Mouse (Mus musculus): ENCODE measurements around the gene Il27ra. TPM values are rescaled to one million over a fixed set of nuclear protein-coding genes. Genes with fewer than 3 reads are reported as not detected.
"Not testable (repeated sequence)": the region's sequence is repeated elsewhere in the genome, so short reads cannot be mapped to it uniquely, and the experiment has no call there.

Gene Il27ra
- polyA plus RNA-seq, 1 experiment from 2014 or later: 0.12 TPM

GRCm38 (mm10) chr8:84009876-84010275, 32.5 kb downstream of the Il27ra start:
- Histone ChIP-seq H3K4me3 (peak overlapping the region; percentile 58; the same call in 1 of the 2 replicates), H3K27ac (no peak overlapping the region), H3K4me1 (peaks cover 41% of the 10 kb centered on the region), H3K9me3 (no peaks in the 10 kb centered on the region), H3K36me3 (replicated peaks) (no peaks in the 10 kb centered on the region), H3K27me3 (ENCODE audit: poor library complexity, severe bottlenecking) (peaks cover 54% of the 10 kb centered on the region)
- WGBS: 2% methylated on average over 11 of the region's 11 CpGs
- DNase-seq (ENCODE audit: extremely low spot score, low spot score): peak; percentile 86

GRCm38 (mm10) chr8:84008362-84008761, 34.0 kb downstream of the Il27ra start:
- Histone ChIP-seq H3K27ac (no peak overlapping the region), H3K9me3 (no peaks in the 10 kb centered on the region), H3K4me3 (no peak overlapping the region), H3K4me1 (peaks cover 54% of the 10 kb centered on the region), H3K27me3 (ENCODE audit: poor library complexity, severe bottlenecking) (peaks cover 47% of the 10 kb centered on the region), H3K36me3 (replicated peaks) (no peaks in the 10 kb centered on the region)
- no peak for DNase-seq (ENCODE audit: extremely low spot score, low spot score)
- 29% methylated on average over 7 of the region's 7 CpGs for WGBS

DNA sequence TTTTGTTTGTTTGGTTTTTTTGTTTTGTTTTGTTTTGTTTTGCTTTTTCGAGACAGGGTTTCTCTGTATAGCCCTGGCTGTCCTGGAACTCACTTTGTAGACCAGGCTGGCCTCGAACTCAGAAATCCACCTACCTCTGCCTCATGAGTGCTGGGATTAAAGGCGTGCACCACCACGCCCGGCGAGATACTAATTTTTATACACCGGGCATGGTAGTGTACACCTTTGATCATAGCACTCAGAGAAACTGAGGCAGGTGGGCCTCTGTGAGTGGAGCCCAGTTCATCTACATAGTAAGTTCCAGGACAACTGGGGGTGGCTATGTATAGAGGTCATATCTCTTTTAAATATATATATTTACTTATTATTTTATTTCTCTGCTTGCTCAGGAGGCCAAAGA, 36.9 kb downstream of the Il27ra start:
- Histone ChIP-seq H3K4me1 (peaks cover 50% of the 10 kb centered on the region), H3K27me3 (ENCODE audit: poor library complexity, severe bottlenecking) (peaks cover 47% of the 10 kb centered on the region), H3K36me3 (replicated peaks) (peaks cover 26% of the 10 kb centered on the region)
- H3K27ac ChIP-seq; DNase-seq (ENCODE audit: extremely low spot score, low spot score); H3K9me3 ChIP-seq; H3K4me3 ChIP-seq: not testable (repeated sequence)
- 92% methylated on average over 7 of the region's 7 CpGs for WGBS

- WGBS: 1% methylated on average over 30 of the region's 30 CpGs
- H3K4me1 ChIP-seq: peaks cover 48% of the 10 kb centered on the region
- H3K27ac ChIP-seq: peak overlapping the region; percentile 84
- peaks cover 35% of the 10 kb centered on the region for H3K36me3 ChIP-seq (replicated peaks)
- H3K9me3 ChIP-seq: no peaks in the 10 kb centered on the region
- peaks cover 47% of the 10 kb centered on the region for H3K27me3 ChIP-seq (ENCODE audit: poor library complexity, severe bottlenecking)
- H3K4me3 ChIP-seq: peak overlapping the region; percentile 64
- DNase-seq (ENCODE audit: extremely low spot score, low spot score): peak; percentile 89
These were observed 37.7 kb downstream of the Il27ra start for GRCm38 (mm10) chr8:84004533-84005201.

DNA sequence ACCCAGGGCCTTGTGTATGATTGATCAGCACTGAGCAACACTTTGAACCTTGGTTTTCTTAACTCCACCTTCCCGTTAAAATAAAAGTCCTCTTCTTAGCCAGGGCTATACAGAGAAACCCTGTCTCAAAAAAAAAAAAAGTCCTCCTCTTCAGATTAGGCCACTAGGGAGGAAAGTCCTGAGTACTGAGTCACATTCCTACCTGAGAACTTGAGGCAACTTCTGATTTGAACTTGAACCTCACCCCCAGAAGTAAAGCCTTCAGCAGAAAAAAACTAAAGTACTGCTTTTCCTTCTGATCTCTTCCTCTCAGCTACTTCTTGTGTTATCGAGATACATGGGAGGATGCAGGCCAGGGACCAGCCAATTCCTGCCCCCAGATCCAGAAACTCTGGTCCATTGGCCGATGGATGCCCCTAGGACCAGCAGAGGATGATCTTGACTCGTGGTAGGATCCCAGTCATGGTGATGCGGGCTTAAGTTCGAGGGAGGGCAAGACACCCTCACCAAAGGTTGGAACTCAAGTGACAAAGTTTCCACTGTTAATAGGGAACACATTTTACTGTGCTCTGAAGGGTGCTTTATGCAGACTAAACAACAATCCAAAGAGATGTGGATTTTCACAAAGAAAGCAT, 38.7 kb downstream of the Il27ra start:
- H3K27me3 ChIP-seq (ENCODE audit: poor library complexity, severe bottlenecking): peaks cover 54% of the 10 kb centered on the region
- no peak for DNase-seq (ENCODE audit: extremely low spot score, low spot score)
- peaks cover 56% of the 10 kb centered on the region for H3K4me1 ChIP-seq
- H3K4me3 ChIP-seq: peak overlapping the region; percentile 64
- WGBS: 82% methylated on average over 6 of the region's 6 CpGs
- H3K27ac ChIP-seq: no peak overlapping the region
- no peaks in the 10 kb centered on the region for H3K9me3 ChIP-seq
- peaks cover 44% of the 10 kb centered on the region for H3K36me3 ChIP-seq (replicated peaks)

DNA sequence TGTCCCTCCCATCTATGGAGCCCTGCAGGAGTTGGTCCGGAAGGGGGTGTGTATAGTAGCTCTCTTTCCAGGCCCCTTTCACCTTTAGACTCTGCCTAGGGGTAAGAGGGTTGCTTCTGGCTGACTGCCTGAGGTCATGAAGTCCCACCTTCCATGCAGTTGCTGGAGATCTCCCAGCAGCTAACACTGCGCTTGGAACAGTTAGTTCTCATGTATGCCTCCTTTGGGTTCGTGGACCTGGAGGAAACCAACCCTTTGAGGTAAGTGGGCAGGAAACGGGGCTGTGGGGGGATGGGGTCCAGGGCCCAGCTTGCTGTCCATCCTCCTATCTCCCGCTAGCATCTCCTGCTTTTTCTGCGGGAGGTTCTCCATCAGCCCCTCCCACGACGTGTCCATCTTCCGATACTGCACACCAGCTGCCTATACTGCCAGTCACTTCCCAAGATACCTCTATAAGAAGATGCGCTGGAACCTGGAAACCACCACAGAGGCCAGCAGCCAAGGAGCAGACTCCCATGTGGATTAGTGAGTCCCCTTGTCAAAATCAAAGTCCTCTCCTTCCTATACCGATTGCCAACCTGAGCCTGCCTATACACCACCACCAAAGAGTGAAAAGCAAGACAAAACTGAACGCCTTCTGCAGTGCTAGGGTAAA, 39.3 kb downstream of the Il27ra start:
- Histone ChIP-seq H3K27me3 (ENCODE audit: poor library complexity, severe bottlenecking) (peaks cover 54% of the 10 kb centered on the region), H3K9me3 (no peaks in the 10 kb centered on the region), H3K4me1 (peaks cover 61% of the 10 kb centered on the region), H3K36me3 (replicated peaks) (peaks cover 44% of the 10 kb centered on the region), H3K4me3 (no peak overlapping the region; the same call in 1 of the 2 replicates), H3K27ac (no peak overlapping the region)
- 61% methylated on average over 12 of the region's 12 CpGs for WGBS
- DNase-seq (ENCODE audit: extremely low spot score, low spot score): no peak

DNA sequence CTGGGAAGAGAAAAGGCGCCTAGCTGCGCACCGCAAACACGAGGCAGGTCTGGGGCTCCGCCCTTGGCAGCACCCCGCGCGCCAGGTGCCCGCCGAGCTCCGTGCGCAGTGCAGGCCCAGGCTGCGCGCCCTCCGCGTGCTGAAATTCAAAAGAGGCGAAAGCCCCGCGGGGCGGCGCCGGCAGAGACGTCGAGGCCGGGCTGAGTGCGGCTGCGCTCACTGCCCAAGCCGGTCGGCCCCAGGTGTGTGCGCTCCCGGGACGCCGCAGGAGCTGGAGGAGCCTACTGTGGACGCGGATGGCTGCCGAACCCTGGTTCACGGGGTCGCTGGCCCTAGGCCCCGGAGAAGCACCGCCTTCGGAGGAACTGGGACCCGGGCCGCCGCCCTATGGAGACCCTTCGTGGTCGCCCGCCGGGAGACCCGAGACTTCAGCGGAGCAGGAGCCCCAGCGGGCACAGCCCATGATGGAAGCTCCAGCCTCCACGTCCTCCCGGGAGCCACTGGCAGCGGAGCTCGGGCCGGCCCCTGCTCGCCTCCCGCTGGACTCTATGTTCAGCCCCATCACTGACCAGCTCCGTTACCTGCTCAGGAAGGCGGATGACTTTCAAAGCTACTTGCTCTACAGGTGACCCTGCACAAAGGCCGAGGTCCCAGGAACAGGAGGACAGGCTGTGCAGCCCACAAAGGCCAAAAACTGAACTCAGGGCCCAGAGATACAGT, 40.9 kb downstream of the Il27ra start, which contains the start of gene 1700067K01Rik:
1700067K01Rik (plus strand) TSS at position 222 of the 720 bp plus-strand sequence.
- H3K4me3 ChIP-seq: peak within 1 kb of the TSS; percentile 39
- no peak for DNase-seq (ENCODE audit: extremely low spot score, low spot score)
- peaks cover 54% of the 10 kb centered on the region for H3K27me3 ChIP-seq (ENCODE audit: poor library complexity, severe bottlenecking)
- H3K36me3 ChIP-seq (replicated peaks): peaks cover 44% of the 10 kb centered on the region
- peaks cover 65% of the 10 kb centered on the region for H3K4me1 ChIP-seq
- 15% methylated on average over 61 of the region's 61 CpGs for WGBS
- H3K9me3 ChIP-seq: no peaks in the 10 kb centered on the region
- H3K27ac ChIP-seq: no peak within 1 kb of the TSS; the same call in 1 of the 2 replicates

DNA sequence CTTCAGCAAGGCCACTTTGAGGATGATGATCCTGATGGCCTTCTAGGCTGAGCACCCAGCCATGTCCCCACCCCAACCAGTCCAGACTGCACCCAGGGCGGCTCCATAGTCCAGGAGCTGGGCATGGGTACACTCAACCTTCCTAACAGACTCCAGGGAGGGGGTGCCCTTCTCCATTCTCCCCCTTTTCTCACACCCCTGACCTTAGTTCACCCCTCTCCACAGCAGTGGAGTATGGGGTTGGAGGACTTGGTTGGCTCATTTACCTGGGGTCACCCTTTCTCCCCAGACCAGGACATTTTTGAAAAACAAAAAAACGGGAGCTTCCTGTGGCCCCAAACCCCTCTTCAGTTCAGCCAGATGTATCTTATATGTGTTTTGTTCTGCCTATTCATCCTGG, 42.6 kb downstream of the Il27ra start:
- H3K27me3 ChIP-seq (ENCODE audit: poor library complexity, severe bottlenecking): peaks cover 58% of the 10 kb centered on the region
- no peak for DNase-seq (ENCODE audit: extremely low spot score, low spot score)
- peaks cover 67% of the 10 kb centered on the region for H3K4me1 ChIP-seq
- peak overlapping the region; percentile 85; the same call in 1 of the 2 replicates for H3K4me3 ChIP-seq
- no peak overlapping the region for H3K27ac ChIP-seq
- H3K36me3 ChIP-seq (replicated peaks): peaks cover 50% of the 10 kb centered on the region
- H3K9me3 ChIP-seq: no peaks in the 10 kb centered on the region
- 92% methylated on average over 2 of the region's 2 CpGs for WGBS

- Histone ChIP-seq H3K27me3 (ENCODE audit: poor library complexity, severe bottlenecking) (peaks cover 58% of the 10 kb centered on the region), H3K27ac (peak overlapping the region; percentile 88; the same call in 1 of the 2 replicates), H3K36me3 (replicated peaks) (peaks cover 56% of the 10 kb centered on the region), H3K4me1 (peaks cover 62% of the 10 kb centered on the region), H3K4me3 (peak overlapping the region; percentile 85), H3K9me3 (no peaks in the 10 kb centered on the region)
- 70% methylated on average over 16 of the region's 16 CpGs for WGBS
- no peak for DNase-seq (ENCODE audit: extremely low spot score, low spot score)
These were observed 43.2 kb downstream of the Il27ra start for GRCm38 (mm10) chr8:83999057-83999705.

DNA sequence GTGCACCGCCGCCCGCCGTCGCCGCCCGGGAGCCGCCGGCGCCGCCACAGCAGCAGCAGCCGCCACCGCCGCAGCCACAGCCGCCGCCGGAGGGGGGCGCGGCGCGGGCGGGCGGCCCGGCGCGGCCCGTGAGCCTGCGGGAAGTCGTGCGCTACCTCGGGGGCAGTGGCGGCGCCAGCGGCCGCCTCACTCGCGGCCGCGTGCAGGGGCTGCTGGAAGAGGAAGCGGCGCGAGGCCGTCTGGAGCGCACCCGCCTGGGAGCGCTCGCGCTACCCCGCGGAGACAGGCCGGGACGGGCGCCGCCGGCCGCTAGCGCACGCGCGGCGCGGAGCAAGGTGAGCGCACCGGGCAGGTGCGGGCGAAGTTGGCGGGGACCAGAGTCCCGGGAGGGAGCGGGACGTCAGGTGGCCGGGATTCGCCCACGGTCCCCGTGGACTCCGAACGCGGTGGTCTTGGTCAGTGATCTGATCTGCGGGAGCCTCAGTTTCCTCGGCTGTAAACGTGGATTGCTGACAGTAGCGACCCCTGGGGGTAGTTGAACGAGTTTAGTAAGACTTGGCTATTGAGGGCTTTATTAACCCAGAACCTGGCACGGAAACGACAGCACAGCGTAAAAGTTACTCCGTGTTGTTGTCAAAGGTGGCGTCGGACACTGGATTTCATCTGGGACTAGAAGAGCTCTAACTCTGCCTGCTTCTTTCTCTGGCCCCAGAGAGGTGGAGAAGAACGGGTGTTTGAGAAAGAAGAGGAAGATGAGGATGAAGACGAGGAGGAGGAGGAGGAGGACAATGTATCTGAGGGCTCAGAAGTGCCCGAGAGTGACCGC, 43.9 kb downstream of the Il27ra start:
- Histone ChIP-seq H3K27ac (peak overlapping the region; percentile 88), H3K36me3 (replicated peaks) (peaks cover 63% of the 10 kb centered on the region), H3K4me1 (peaks cover 55% of the 10 kb centered on the region), H3K4me3 (peak overlapping the region; percentile 85), H3K27me3 (ENCODE audit: poor library complexity, severe bottlenecking) (peaks cover 51% of the 10 kb centered on the region), H3K9me3 (no peaks in the 10 kb centered on the region)
- WGBS: 6% methylated on average over 89 of the region's 92 CpGs
- DNase-seq (ENCODE audit: extremely low spot score, low spot score): peak; percentile 68

- 5% methylated on average over 81 of the region's 112 CpGs for WGBS
- Histone ChIP-seq H3K27ac (peak within 1 kb of the TSS; percentile 96), H3K9me3 (no peaks in the 10 kb centered on the region), H3K27me3 (ENCODE audit: poor library complexity, severe bottlenecking) (peaks cover 43% of the 10 kb centered on the region), H3K36me3 (replicated peaks) (peaks cover 65% of the 10 kb centered on the region), H3K4me3 (peak within 1 kb of the TSS; percentile 85), H3K4me1 (peaks cover 47% of the 10 kb centered on the region)
- DNase-seq (ENCODE audit: extremely low spot score, low spot score): peak; percentile 52
These were observed 44.8 kb downstream of the Il27ra start, which contains the start of gene Samd1 for GRCm38 (mm10) chr8:83997511-83998141. Samd1 (plus strand) TSS chr8:83997672.

Measured in forebrain, embryonic 10.5 days (tissue).